Mouse (Mus musculus) midbrain, embryonic 10.5 days (tissue): ENCODE data around the gene Hfe2. TPM values are rescaled to one million over a fixed set of nuclear protein-coding genes. Genes with fewer than 3 reads are reported as not detected.

Experiments
- DNase-seq: peaks from one replicate; pipeline ENCODE4 v3.0.0-alpha.2; 2017; ENCODE audit warnings: low spot score
- H3K27ac ChIP-seq: fragments of 300-500 bp; sonication (generic); replicated peaks from 2 replicates; pipeline ENCODE4 v1.5.1; 2016; ENCODE audit warnings: mild to moderate bottlenecking
- H3K27me3 ChIP-seq: fragments of 300-500 bp; sonication (generic); 2 replicates; pipeline ENCODE4 v1.6.1; 2016; ENCODE audit warnings: low read depth, mild to moderate bottlenecking; ENCODE audit not compliant: poor library complexity, severe bottlenecking
- H3K36me3 ChIP-seq: fragments of 300-500 bp; sonication (generic); 2 replicates; pipeline ENCODE4 v1.6.1; 2016; ENCODE audit warnings: mild to moderate bottlenecking, moderate library complexity
- H3K4me1 ChIP-seq: fragments of 300-500 bp; sonication (generic); 2 replicates; pipeline ENCODE4 v1.6.1; 2016
- H3K4me3 ChIP-seq: fragments of 300-500 bp; sonication (generic); 2 replicates; pipeline ENCODE4 v1.5.1; 2016; ENCODE audit warnings: mild to moderate bottlenecking, moderate library complexity
- H3K9me3 ChIP-seq: fragments of 300-500 bp; sonication (generic); replicated peaks from 2 replicates; pipeline ENCODE4 v1.6.1; 2016; ENCODE audit warnings: mild to moderate bottlenecking
- WGBS: fragments of 180-500 bp; shearing (Covaris S2); methylation state at CpG from one replicate; pipeline ENCODE4 v1.1.7; 2016; 5-methylcytosine and 5-hydroxymethylcytosine counted together
- polyA plus RNA-seq: library from polyadenylated mRNA; unstranded; fragments of >200 nt; fragmentation: Nextera tagmentation; extraction: Ambion mirVana; gene quantifications from 2 replicates; pipeline ENCODE4 v1.2.1, GENCODE M21; 2016

Gene Hfe2
- polyA plus RNA-seq, 1 experiment from 2014 or later = 2.1 TPM

- H3K27ac ChIP-seq = peak overlapping the region; percentile 90
- H3K4me1 ChIP-seq = peaks cover 56% of the 10 kb centered on the region
- H3K9me3 ChIP-seq = no peaks in the 10 kb centered on the region
- peak overlapping the region; percentile 81 for H3K4me3 ChIP-seq
- no peak for DNase-seq
- WGBS = 1% methylated on average over 17 of the region's 17 CpGs
- no peaks in the 10 kb centered on the region for H3K27me3 ChIP-seq
- H3K36me3 ChIP-seq = peaks cover 23% of the 10 kb centered on the region
Observed at GRCm38 (mm10) chr3:96558159-96558558, 33.2 kb downstream of the Hfe2 start.

- Histone ChIP-seq H3K27ac (peak overlapping the region; percentile 90), H3K27me3 (no peaks in the 10 kb centered on the region), H3K4me3 (peak overlapping the region; percentile 81), H3K4me1 (peaks cover 56% of the 10 kb centered on the region), H3K9me3 (no peaks in the 10 kb centered on the region), H3K36me3 (peaks cover 23% of the 10 kb centered on the region)
- DNase-seq = no peak
- WGBS = 59% methylated on average over 10 of the region's 10 CpGs
Observed at GRCm38 (mm10) chr3:96558668-96559196, 33.8 kb downstream of the Hfe2 start.

- H3K9me3 ChIP-seq = no peaks in the 10 kb centered on the region
- peaks cover 23% of the 10 kb centered on the region for H3K36me3 ChIP-seq
- H3K4me1 ChIP-seq = peaks cover 56% of the 10 kb centered on the region
- no peak overlapping the region for H3K27ac ChIP-seq
- WGBS = 87% methylated on average over 12 of the region's 12 CpGs
- no peak for DNase-seq
- no peaks in the 10 kb centered on the region for H3K27me3 ChIP-seq
- H3K4me3 ChIP-seq = peak overlapping the region; percentile 81
Observed at GRCm38 (mm10) chr3:96559398-96559910, 34.5 kb downstream of the Hfe2 start.

- H3K27ac ChIP-seq = 0 out of 2 replicates have a peak overlapping the region, but pooled peaks have one; percentile 9
- WGBS = 90% methylated on average over 23 of the region's 23 CpGs
- H3K4me3 ChIP-seq = peak overlapping the region; percentile 81
- H3K27me3 ChIP-seq = no peaks in the 10 kb centered on the region
- DNase-seq = no peak
- H3K9me3 ChIP-seq = no peaks in the 10 kb centered on the region
- peaks cover 51% of the 10 kb centered on the region for H3K4me1 ChIP-seq
- peaks cover 23% of the 10 kb centered on the region for H3K36me3 ChIP-seq
Observed at GRCm38 (mm10) chr3:96559911-96560850, 35.2 kb downstream of the Hfe2 start.

GRCm38 (mm10) chr3:96560881-96561668 lies 36.1 kb downstream of the Hfe2 start:
- Histone ChIP-seq H3K27ac (no peak overlapping the region), H3K4me1 (peaks cover 47% of the 10 kb centered on the region), H3K27me3 (no peaks in the 10 kb centered on the region), H3K9me3 (no peaks in the 10 kb centered on the region), H3K4me3 (peak overlapping the region; percentile 29; the same call in 1 of the 2 replicates), H3K36me3 (peaks cover 23% of the 10 kb centered on the region)
- no peak for DNase-seq
- WGBS = 91% methylated on average over 9 of the region's 9 CpGs

GRCm38 (mm10) chr3:96561946-96562681 lies 37.1 kb downstream of the Hfe2 start:
- peaks cover 38% of the 10 kb centered on the region for H3K4me1 ChIP-seq
- 0 out of 2 replicates have a peak overlapping the region, but pooled peaks have one; percentile 17 for H3K27ac ChIP-seq
- no peaks in the 10 kb centered on the region for H3K9me3 ChIP-seq
- H3K4me3 ChIP-seq = no peak overlapping the region
- no peak for DNase-seq
- 70% methylated on average over 10 of the region's 10 CpGs for WGBS
- H3K27me3 ChIP-seq = no peaks in the 10 kb centered on the region
- peaks cover 23% of the 10 kb centered on the region for H3K36me3 ChIP-seq

GRCm38 (mm10) chr3:96563267-96563666 lies 38.3 kb downstream of the Hfe2 start:
- DNase-seq = no peak
- no peaks in the 10 kb centered on the region for H3K9me3 ChIP-seq
- no peak overlapping the region for H3K27ac ChIP-seq
- peaks cover 23% of the 10 kb centered on the region for H3K36me3 ChIP-seq
- no peak overlapping the region for H3K4me3 ChIP-seq
- H3K4me1 ChIP-seq = peaks cover 33% of the 10 kb centered on the region
- H3K27me3 ChIP-seq = no peaks in the 10 kb centered on the region
- 97% methylated on average over 8 of the region's 8 CpGs for WGBS

GRCm38 (mm10) chr3:96563911-96564632 lies 39.1 kb downstream of the Hfe2 start:
- no peak overlapping the region for H3K27ac ChIP-seq
- no peak for DNase-seq
- peaks cover 30% of the 10 kb centered on the region for H3K4me1 ChIP-seq
- peaks cover 23% of the 10 kb centered on the region for H3K36me3 ChIP-seq
- WGBS = 79% methylated on average over 10 of the region's 10 CpGs
- H3K4me3 ChIP-seq = no peak overlapping the region
- H3K27me3 ChIP-seq = no peaks in the 10 kb centered on the region
- H3K9me3 ChIP-seq = no peaks in the 10 kb centered on the region

- no peak for DNase-seq
- no peak overlapping the region for H3K27ac ChIP-seq
- 80% methylated on average over 7 of the region's 7 CpGs for WGBS
- H3K4me1 ChIP-seq = peaks cover 29% of the 10 kb centered on the region
- H3K27me3 ChIP-seq = no peaks in the 10 kb centered on the region
- no peaks in the 10 kb centered on the region for H3K9me3 ChIP-seq
- no peak overlapping the region for H3K4me3 ChIP-seq
- peaks cover 19% of the 10 kb centered on the region for H3K36me3 ChIP-seq
Observed at GRCm38 (mm10) chr3:96564633-96565032, 39.7 kb downstream of the Hfe2 start.

- Histone ChIP-seq H3K9me3 (no peaks in the 10 kb centered on the region), H3K27me3 (no peaks in the 10 kb centered on the region), H3K4me1 (peaks cover 25% of the 10 kb centered on the region), H3K36me3 (peaks cover 14% of the 10 kb centered on the region), H3K4me3 (no peak overlapping the region), H3K27ac (no peak overlapping the region)
- WGBS = 81% methylated on average over 3 of the region's 3 CpGs
- no peak for DNase-seq
Observed at GRCm38 (mm10) chr3:96565105-96565504, 40.1 kb downstream of the Hfe2 start.

GRCm38 (mm10) chr3:96566661-96567450 lies 41.9 kb downstream of the Hfe2 start:
- no peaks in the 10 kb centered on the region for H3K36me3 ChIP-seq
- no peaks in the 10 kb centered on the region for H3K9me3 ChIP-seq
- 89% methylated on average over 8 of the region's 8 CpGs for WGBS
- no peak for DNase-seq
- H3K4me1 ChIP-seq = peaks cover 11% of the 10 kb centered on the region; the same call in 1 of the 2 replicates
- no peak overlapping the region for H3K27ac ChIP-seq
- H3K4me3 ChIP-seq = no peak overlapping the region
- H3K27me3 ChIP-seq = no peaks in the 10 kb centered on the region
